Mouse (Mus musculus) limb, embryonic 15.5 days (tissue): ENCODE data around the gene Ccdc8. TPM values are rescaled to one million over a fixed set of nuclear protein-coding genes. Genes with fewer than 3 reads are reported as not detected.

Source experiments
- ATAC-seq: fragments of 200-750 bp; cut with Nextera tagmentation; 2 replicates; pipeline ENCODE4 v1.8.0; 2017; ENCODE audit warnings: low read depth, moderate TSS enrichment; ENCODE audit not compliant: insufficient number of reproducible peaks, low FRiP score, low TSS enrichment
- H3K27ac ChIP-seq: fragments of 300-500 bp; sonication (generic); 2 replicates; pipeline ENCODE4 v1.5.1; 2015; ENCODE audit warnings: moderate library complexity, mild to moderate bottlenecking, inconsistent platforms
- H3K27me3 ChIP-seq: fragments of 300-500 bp; sonication (generic); 2 replicates; pipeline ENCODE4 v1.6.1; 2015; ENCODE audit warnings: inconsistent platforms
- H3K36me3 ChIP-seq: fragments of 300-500 bp; sonication (generic); 2 replicates; pipeline ENCODE4 v1.6.1; 2015; ENCODE audit warnings: inconsistent platforms
- H3K4me1 ChIP-seq: fragments of 300-500 bp; sonication (generic); 2 replicates; pipeline ENCODE4 v1.6.1; 2015; ENCODE audit warnings: inconsistent platforms
- H3K4me2 ChIP-seq: fragments of 300-500 bp; sonication (generic); 2 replicates; pipeline ENCODE4 v1.6.1; 2015; ENCODE audit warnings: mild to moderate bottlenecking, inconsistent platforms
- H3K4me3 ChIP-seq: fragments of 300-500 bp; sonication (generic); 2 replicates; pipeline ENCODE4 v1.5.1; 2015; ENCODE audit warnings: mild to moderate bottlenecking, inconsistent platforms
- H3K9ac ChIP-seq: fragments of 300-500 bp; sonication (generic); 2 replicates; pipeline ENCODE4 v1.6.1; 2015; ENCODE audit warnings: inconsistent platforms
- H3K9me3 ChIP-seq: fragments of 300-500 bp; sonication (generic); 2 replicates; pipeline ENCODE4 v1.6.1; 2016; ENCODE audit warnings: inconsistent platforms
- WGBS: fragments of 180-500 bp; shearing (Covaris S2); methylation state at CpG from one replicate; pipeline ENCODE4 v1.1.7; 2015; 5-methylcytosine and 5-hydroxymethylcytosine counted together
- polyA plus RNA-seq: library from polyadenylated mRNA; unstranded; fragments of >200 nt; fragmentation: Nextera tagmentation; extraction: Ambion mirVana; gene quantifications from 2 replicates; pipeline ENCODE4 v1.2.1, GENCODE M21; 2015

Ccdc8 gene
- polyA plus RNA-seq, 1 experiment from 2014 or later, result 40.8 TPM

DNA sequence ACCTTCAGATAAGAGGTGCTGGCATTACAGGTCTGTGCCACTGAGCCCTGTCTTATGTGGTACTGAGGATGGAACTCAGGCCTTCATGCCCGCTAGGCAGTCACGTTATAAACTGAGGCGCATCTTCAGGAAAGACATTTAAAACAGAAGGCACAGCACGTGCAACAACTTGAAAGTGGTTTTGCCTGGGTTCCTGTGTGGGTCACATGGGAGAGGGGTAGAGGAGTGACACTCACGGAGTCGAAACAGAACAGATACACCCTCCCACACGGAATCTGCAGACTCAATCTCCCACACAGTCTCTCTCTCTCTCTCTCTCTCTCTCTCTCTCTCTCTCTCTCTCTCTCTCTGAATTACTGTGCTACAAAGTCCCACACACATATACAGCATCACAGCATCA is 37.7 kb downstream of the Ccdc8 start:
- no peak overlapping the region for H3K27ac ChIP-seq
- no peaks in the 10 kb centered on the region for H3K9me3 ChIP-seq
- H3K36me3 ChIP-seq, result peaks cover 47% of the 10 kb centered on the region
- H3K4me2 ChIP-seq, result no peak overlapping the region
- 79% methylated on average over 7 of the region's 7 CpGs for WGBS
- no peak for ATAC-seq
- peaks cover 19% of the 10 kb centered on the region for H3K4me1 ChIP-seq
- no peak overlapping the region for H3K9ac ChIP-seq
- no peaks in the 10 kb centered on the region for H3K27me3 ChIP-seq
- H3K4me3 ChIP-seq, result no peak overlapping the region

DNA sequence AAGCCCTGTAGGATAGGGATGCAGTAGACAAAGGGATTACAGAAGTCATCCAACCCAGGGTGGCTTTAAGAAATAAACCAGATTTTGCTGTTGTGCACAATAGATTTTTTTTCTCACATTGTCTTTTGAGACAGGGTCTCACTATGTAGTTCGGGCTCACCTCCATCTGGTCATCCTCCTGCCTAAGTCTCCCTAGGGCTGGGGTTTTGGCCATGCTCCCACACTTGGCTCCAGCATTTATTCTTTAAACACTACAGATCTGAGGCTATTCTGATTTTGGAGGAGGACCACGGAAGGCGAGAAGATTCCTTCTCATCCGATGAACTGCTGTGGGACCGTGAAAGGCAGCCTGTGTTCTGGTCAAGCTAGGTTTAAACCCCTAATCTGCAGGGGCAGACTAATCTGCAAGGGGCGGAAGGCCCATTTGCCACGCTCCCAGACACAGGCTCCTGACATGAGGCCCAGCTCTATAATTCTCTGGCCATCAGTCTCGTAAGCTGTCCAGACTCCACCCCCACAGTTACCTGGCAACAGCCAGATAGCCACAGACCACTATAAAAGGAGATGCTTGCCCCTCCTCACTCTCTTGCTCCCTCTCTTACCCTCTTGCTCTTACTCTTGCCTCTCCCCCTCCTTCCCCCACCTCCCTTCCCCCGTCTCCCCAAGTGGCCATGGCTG is 45.6 kb downstream of the Ccdc8 start:
- no peak overlapping the region for H3K4me3 ChIP-seq
- H3K4me1 ChIP-seq, result no peaks in the 10 kb centered on the region
- ATAC-seq, result no peak
- no peaks in the 10 kb centered on the region for H3K27me3 ChIP-seq
- WGBS, result 57% methylated on average over 9 of the region's 9 CpGs
- H3K4me2 ChIP-seq, result no peak overlapping the region
- H3K27ac ChIP-seq, result no peak overlapping the region
- H3K9me3 ChIP-seq, result no peaks in the 10 kb centered on the region
- H3K36me3 ChIP-seq, result peaks cover 90% of the 10 kb centered on the region
- H3K9ac ChIP-seq, result no peak overlapping the region

DNA sequence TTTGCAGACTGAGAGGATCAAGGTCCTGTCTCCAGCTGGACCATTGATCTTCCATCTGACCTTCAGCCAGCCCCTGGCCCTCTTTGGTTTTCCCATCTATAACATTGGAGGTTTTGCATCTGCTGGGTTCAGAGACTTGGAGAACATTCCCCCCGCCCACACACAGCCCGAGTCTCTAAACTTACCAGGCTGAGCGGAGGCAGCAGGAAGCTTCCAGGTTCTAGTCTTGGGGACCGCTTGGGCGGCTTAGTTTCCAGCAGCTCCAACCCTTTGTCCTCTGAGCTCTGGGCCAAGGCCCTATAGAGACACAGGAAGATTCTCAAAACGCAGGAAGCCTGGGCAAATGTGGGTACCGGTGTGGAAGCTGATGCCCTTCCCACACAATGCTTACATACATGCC is 46.9 kb downstream of the Ccdc8 start:
- no peak overlapping the region for H3K4me2 ChIP-seq
- H3K4me3 ChIP-seq, result no peak overlapping the region
- no peak overlapping the region for H3K27ac ChIP-seq
- no peak for ATAC-seq
- H3K9me3 ChIP-seq, result no peaks in the 10 kb centered on the region
- no peaks in the 10 kb centered on the region for H3K27me3 ChIP-seq
- H3K9ac ChIP-seq, result no peak overlapping the region
- WGBS, result 95% methylated on average over 7 of the region's 7 CpGs
- H3K4me1 ChIP-seq, result no peaks in the 10 kb centered on the region
- H3K36me3 ChIP-seq, result peaks cover 90% of the 10 kb centered on the region

DNA sequence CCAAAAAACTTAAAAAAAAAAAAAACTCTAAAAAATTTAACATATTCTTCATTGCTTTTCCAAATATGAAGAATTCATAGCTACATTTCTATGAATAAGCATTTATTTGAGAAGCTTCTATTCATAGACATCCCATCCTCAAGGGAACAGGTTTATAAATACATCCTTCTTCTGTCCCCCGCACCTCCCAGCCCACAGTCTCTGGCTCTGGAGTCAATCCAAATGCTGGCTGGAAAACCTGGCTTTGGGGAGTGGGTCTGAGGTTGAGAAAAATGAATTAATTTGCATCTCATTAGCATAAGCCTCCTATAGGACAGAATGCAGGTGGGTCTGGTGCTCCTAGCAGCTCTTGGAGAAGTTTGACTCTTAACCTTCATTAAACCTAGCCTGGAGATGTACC is 53.2 kb downstream of the Ccdc8 start:
- H3K4me1 ChIP-seq, result no peaks in the 10 kb centered on the region
- ATAC-seq, result no peak
- no peak overlapping the region for H3K4me3 ChIP-seq

More for the DNA sequence above, 53.2 kb downstream of the Ccdc8 start:
- Histone ChIP-seq H3K27ac (no peak overlapping the region), H3K9ac (no peak overlapping the region), H3K36me3 (peaks cover 75% of the 10 kb centered on the region), H3K27me3 (no peaks in the 10 kb centered on the region), H3K4me2 (no peak overlapping the region), H3K9me3 (no peaks in the 10 kb centered on the region)
- WGBS, result 60% methylated on average over 1 of the region's 1 CpGs

Other genes with a start within 250 kb of the Ccdc8 start
- gene Slc1a5, start 211.4 kb upstream of the Ccdc8 start, polyA plus RNA-seq, result 32.5 and 39.5 TPM in 2 replicates
- 85.8 and 96.1 TPM in 2 replicates for gene Strn4, start 176.8 kb upstream of the Ccdc8 start, polyA plus RNA-seq
- gene Fkrp, start 176.0 kb upstream of the Ccdc8 start, polyA plus RNA-seq, result 25.8 and 27.1 TPM in 2 replicates
- 20.5 and 21.9 TPM in 2 replicates for gene Prkd2, start 149.8 kb upstream of the Ccdc8 start, polyA plus RNA-seq
- gene Dact3, start 117.4 kb upstream of the Ccdc8 start, polyA plus RNA-seq, result 4.0 TPM in 2 replicates
- gene Gng8, start 100.9 kb upstream of the Ccdc8 start, polyA plus RNA-seq, result 11.8 and 15.0 TPM in 2 replicates
- 4.0 and 5.1 TPM in 2 replicates for gene Ptgir, start 86.2 kb upstream of the Ccdc8 start, polyA plus RNA-seq
- 85.8 and 99.4 TPM in 2 replicates for gene Calm3, start 68.6 kb upstream of the Ccdc8 start, polyA plus RNA-seq
- gene Pnmal2, start 48.0 kb upstream of the Ccdc8 start, polyA plus RNA-seq, result 20.2 and 31.1 TPM in 2 replicates
- 0.33 and 0.50 TPM in 2 replicates for gene Pnmal1, start 33.0 kb upstream of the Ccdc8 start, polyA plus RNA-seq
- gene Gm42372, start 9.6 kb upstream of the Ccdc8 start, polyA plus RNA-seq, result 0.14 and 0.20 TPM in 2 replicates
- 101 and 115 TPM in 2 replicates for gene Ppp5c, start 35.2 kb downstream of the Ccdc8 start, polyA plus RNA-seq
- gene Hif3a, start 69.7 kb downstream of the Ccdc8 start, polyA plus RNA-seq, result 29.0 and 33.4 TPM in 2 replicates
- 0.17 and 0.20 TPM in 2 replicates for gene Psg16, start 81.3 kb downstream of the Ccdc8 start, polyA plus RNA-seq
- gene Ceacam3, start 157.6 kb downstream of the Ccdc8 start, polyA plus RNA-seq, result not detected in 2 replicates
- not detected in 2 replicates for gene Psg29, start 210.8 kb downstream of the Ccdc8 start, polyA plus RNA-seq